Mouse (Mus musculus) embryonic facial prominence, embryonic 12.5 days (tissue): ENCODE data around the gene Tcl1b1. TPM values are rescaled to one million over a fixed set of nuclear protein-coding genes. Genes with fewer than 3 reads are reported as not detected.
"Not testable (repeated sequence)": the region's sequence is repeated elsewhere in the genome, so short reads cannot be mapped to it uniquely, and the experiment has no call there.

ENCODE experiments used
- ATAC-seq: fragments of 200-750 bp; cut with Nextera tagmentation; 2 replicates; pipeline ENCODE4 v1.8.0; 2017; ENCODE audit not compliant: insufficient number of reproducible peaks, insufficient read depth, low FRiP score, low TSS enrichment
- H3K27ac ChIP-seq: fragments of 300-500 bp; sonication (generic); 2 replicates; pipeline ENCODE4 v1.5.1; 2016; ENCODE audit warnings: mild to moderate bottlenecking
- H3K27me3 ChIP-seq: fragments of 300-500 bp; sonication (generic); 2 replicates; pipeline ENCODE4 v1.6.1; 2016; ENCODE audit warnings: mild to moderate bottlenecking, moderate library complexity
- H3K36me3 ChIP-seq: fragments of 300-500 bp; sonication (generic); 2 replicates; pipeline ENCODE4 v1.6.1; 2016; ENCODE audit warnings: mild to moderate bottlenecking
- H3K4me1 ChIP-seq: fragments of 300-500 bp; sonication (generic); 2 replicates; pipeline ENCODE4 v1.6.1; 2016
- H3K4me2 ChIP-seq: fragments of 300-500 bp; sonication (generic); replicated peaks from 2 replicates; pipeline ENCODE4 v1.6.1; 2016; ENCODE audit warnings: mild to moderate bottlenecking, moderate library complexity
- H3K4me3 ChIP-seq: fragments of 300-500 bp; sonication (generic); 2 replicates; pipeline ENCODE4 v1.5.1; 2016; ENCODE audit warnings: mild to moderate bottlenecking
- H3K9ac ChIP-seq: fragments of 300-500 bp; sonication (generic); 2 replicates; pipeline ENCODE4 v1.6.1; 2016; ENCODE audit warnings: mild to moderate bottlenecking, moderate library complexity
- H3K9me3 ChIP-seq: fragments of 300-500 bp; sonication (generic); 2 replicates; pipeline ENCODE4 v1.6.1; 2016; ENCODE audit warnings: mild to moderate bottlenecking, moderate library complexity
- WGBS: fragments of 180-500 bp; shearing (Covaris S2); methylation state at CpG from one replicate; pipeline ENCODE4 v1.1.7; 2016; 5-methylcytosine and 5-hydroxymethylcytosine counted together
- polyA plus RNA-seq: library from polyadenylated mRNA; unstranded; fragments of >200 nt; fragmentation: Nextera tagmentation; extraction: Ambion mirVana; gene quantifications from 2 replicates; pipeline ENCODE4 v1.2.1, GENCODE M21; 2016

Gene Tcl1b1
- not detected in 2 replicates for polyA plus RNA-seq

GRCm38 (mm10) chr12:105159390-105159789 lies at the start of gene Tcl1b1:
Tcl1b1 (plus strand) TSS chr12:105159690.
- Histone ChIP-seq H3K27ac (no peak within 1 kb of the TSS), H3K4me3 (no peak within 1 kb of the TSS), H3K4me1 (no peaks in the 10 kb centered on the region), H3K9me3 (no peaks in the 10 kb centered on the region), H3K27me3 (no peaks in the 10 kb centered on the region), H3K36me3 (no peaks in the 10 kb centered on the region), H3K4me2 (no peak within 1 kb of the TSS), H3K9ac (no peak within 1 kb of the TSS)
- ATAC-seq: no peak
- WGBS: 75% methylated on average over 4 of the region's 4 CpGs

GRCm38 (mm10) chr12:105109812-105110211 lies 49.7 kb upstream of the Tcl1b1 start:
- no peaks in the 10 kb centered on the region for H3K36me3 ChIP-seq
- no peak overlapping the region for H3K4me2 ChIP-seq
- ATAC-seq: no peak
- 48% methylated on average over 4 of the region's 4 CpGs for WGBS
- peaks cover 19% of the 10 kb centered on the region for H3K4me1 ChIP-seq
- H3K9me3 ChIP-seq: no peaks in the 10 kb centered on the region
- H3K27me3 ChIP-seq: no peaks in the 10 kb centered on the region
- H3K4me3 ChIP-seq: no peak overlapping the region
- no peak overlapping the region for H3K27ac ChIP-seq
- H3K9ac ChIP-seq: no peak overlapping the region

GRCm38 (mm10) chr12:105112321-105112988 lies 47.0 kb upstream of the Tcl1b1 start:
- Histone ChIP-seq H3K4me2 (no peak overlapping the region), H3K27ac (no peak overlapping the region), H3K4me3 (no peak overlapping the region), H3K9me3 (no peaks in the 10 kb centered on the region), H3K9ac (no peak overlapping the region), H3K4me1 (peaks cover 19% of the 10 kb centered on the region), H3K27me3 (no peaks in the 10 kb centered on the region), H3K36me3 (no peaks in the 10 kb centered on the region)
- WGBS: 33% methylated on average over 13 of the region's 13 CpGs
- no peak for ATAC-seq

- no peaks in the 10 kb centered on the region for H3K27me3 ChIP-seq
- H3K4me2 ChIP-seq: no peak overlapping the region
- 97% methylated on average over 1 of the region's 1 CpGs for WGBS
- peaks cover 10% of the 10 kb centered on the region; the same call in 1 of the 2 replicates for H3K4me1 ChIP-seq
- H3K36me3 ChIP-seq: no peaks in the 10 kb centered on the region
- no peak overlapping the region for H3K27ac ChIP-seq
- H3K9me3 ChIP-seq: no peaks in the 10 kb centered on the region
- H3K9ac ChIP-seq: no peak overlapping the region
- no peak overlapping the region for H3K4me3 ChIP-seq
- no peak for ATAC-seq
Observed at GRCm38 (mm10) chr12:105116648-105117047, 42.8 kb upstream of the Tcl1b1 start.

DNA sequence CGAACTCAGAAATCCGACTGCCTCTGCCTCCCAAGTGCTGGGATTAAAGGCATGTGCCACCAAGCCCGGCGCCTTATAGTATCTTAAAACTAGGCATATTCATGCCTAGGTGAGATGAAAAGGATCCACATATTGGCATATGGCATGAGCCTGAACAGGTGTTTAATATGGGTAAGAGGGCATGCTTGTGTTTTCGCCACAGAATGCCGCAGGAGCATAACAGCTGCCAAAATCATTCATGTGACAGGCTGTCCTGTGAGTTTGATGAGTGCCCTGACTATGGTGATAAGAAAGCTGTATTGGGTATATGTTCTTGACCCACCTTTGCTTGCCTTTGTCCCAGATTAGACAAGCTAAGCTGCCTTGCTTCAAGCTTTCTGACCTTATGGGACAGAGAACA lies 34.1 kb upstream of the Tcl1b1 start:
- no peak for ATAC-seq
- 85% methylated on average over 6 of the region's 6 CpGs for WGBS
- Histone ChIP-seq H3K4me1 (no peaks in the 10 kb centered on the region), H3K4me3 (no peak overlapping the region), H3K36me3 (no peaks in the 10 kb centered on the region), H3K27ac (no peak overlapping the region), H3K27me3 (no peaks in the 10 kb centered on the region), H3K4me2 (no peak overlapping the region), H3K9me3 (no peaks in the 10 kb centered on the region), H3K9ac (no peak overlapping the region)

DNA sequence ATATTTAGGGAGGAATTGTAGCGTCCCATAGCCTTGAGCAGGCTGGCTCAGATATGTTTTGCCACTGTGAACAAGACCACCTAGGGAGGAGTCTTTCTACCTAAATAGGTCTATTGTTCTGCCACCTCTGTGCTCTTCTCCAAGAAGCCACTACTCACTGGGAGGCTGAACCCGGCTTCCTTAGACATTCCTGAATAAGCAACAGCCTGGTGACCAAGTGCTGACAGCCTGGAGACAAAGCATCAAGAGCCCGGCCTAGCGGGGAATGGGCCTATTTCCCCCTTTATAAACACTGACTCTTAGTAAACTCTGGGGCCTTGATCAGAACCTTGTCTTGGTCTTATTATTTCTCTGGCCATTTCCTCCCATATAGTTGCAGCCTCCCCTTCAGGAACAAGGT lies 33.0 kb upstream of the Tcl1b1 start:
- Histone ChIP-seq H3K4me1 (no peaks in the 10 kb centered on the region), H3K4me2 (no peak overlapping the region), H3K9ac (no peak overlapping the region), H3K4me3 (no peak overlapping the region), H3K9me3 (no peaks in the 10 kb centered on the region), H3K27ac (no peak overlapping the region), H3K36me3 (no peaks in the 10 kb centered on the region), H3K27me3 (no peaks in the 10 kb centered on the region)
- ATAC-seq: no peak
- 38% methylated on average over 4 of the region's 4 CpGs for whole genome bisulfite sequencing

- no peaks in the 10 kb centered on the region for H3K36me3 ChIP-seq
- WGBS: 76% methylated on average over 2 of the region's 2 CpGs
- no peaks in the 10 kb centered on the region for H3K27me3 ChIP-seq
- H3K4me1 ChIP-seq: no peaks in the 10 kb centered on the region
- H3K4me2 ChIP-seq: no peak overlapping the region
- no peaks in the 10 kb centered on the region for H3K9me3 ChIP-seq
- no peak for ATAC-seq
- no peak overlapping the region for H3K4me3 ChIP-seq
- H3K9ac ChIP-seq: no peak overlapping the region
- H3K27ac ChIP-seq: no peak overlapping the region
Observed at GRCm38 (mm10) chr12:105127607-105128006, 31.9 kb upstream of the Tcl1b1 start.

GRCm38 (mm10) chr12:105129494-105130205 lies 29.8 kb upstream of the Tcl1b1 start:
- H3K4me1 ChIP-seq, H3K4me3 ChIP-seq, H3K9me3 ChIP-seq, H3K27me3 ChIP-seq, ATAC-seq, H3K36me3 ChIP-seq, H3K9ac ChIP-seq, H3K27ac ChIP-seq, H3K4me2 ChIP-seq: not testable (repeated sequence)
- WGBS: 55% methylated on average over 3 of the region's 3 CpGs

GRCm38 (mm10) chr12:105134167-105134566 lies 25.3 kb upstream of the Tcl1b1 start:
- not testable (repeated sequence) for H3K27me3 ChIP-seq, ATAC-seq, H3K4me1 ChIP-seq, H3K9ac ChIP-seq, H3K4me3 ChIP-seq, H3K9me3 ChIP-seq, H3K4me2 ChIP-seq, H3K27ac ChIP-seq, H3K36me3 ChIP-seq
- WGBS: 67% methylated on average over 2 of the region's 2 CpGs

- H3K27me3 ChIP-seq, H3K4me2 ChIP-seq, H3K36me3 ChIP-seq, H3K4me3 ChIP-seq, H3K27ac ChIP-seq, H3K4me1 ChIP-seq, ATAC-seq, H3K9me3 ChIP-seq, H3K9ac ChIP-seq: not testable (repeated sequence)
- 89% methylated on average over 4 of the region's 4 CpGs for WGBS
Observed at GRCm38 (mm10) chr12:105134826-105135225, 24.7 kb upstream of the Tcl1b1 start.

- not testable (repeated sequence) for H3K27ac ChIP-seq
Observed at GRCm38 (mm10) chr12:105137729-105138128, 21.8 kb upstream of the Tcl1b1 start.

DNA sequence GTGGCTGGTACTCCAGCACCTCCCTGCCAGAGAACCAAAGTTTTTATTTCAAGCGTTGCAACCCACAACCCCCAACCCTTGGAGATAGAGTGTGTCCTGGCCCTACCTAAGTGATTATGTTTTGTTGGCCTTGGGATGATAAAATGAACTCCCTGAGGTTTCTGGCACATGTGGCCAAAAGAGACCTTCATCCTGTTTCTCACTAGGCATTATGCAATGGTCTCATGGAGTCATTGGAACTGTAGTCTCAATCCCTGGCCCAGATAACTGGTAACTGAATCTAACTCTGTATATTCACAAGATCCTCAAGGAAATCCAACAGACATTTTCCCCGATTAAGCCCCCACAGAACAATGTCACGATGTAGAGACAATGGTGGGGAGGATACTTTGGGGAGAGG lies 16.4 kb upstream of the Tcl1b1 start:
- no peak for ATAC-seq
- H3K27ac ChIP-seq: no peak overlapping the region
- no peak overlapping the region for H3K4me3 ChIP-seq
- no peaks in the 10 kb centered on the region for H3K4me1 ChIP-seq
- H3K9me3 ChIP-seq: no peaks in the 10 kb centered on the region
- H3K9ac ChIP-seq: no peak overlapping the region
- H3K4me2 ChIP-seq: no peak overlapping the region
- H3K27me3 ChIP-seq: no peaks in the 10 kb centered on the region
- H3K36me3 ChIP-seq: no peaks in the 10 kb centered on the region
- 89% methylated on average over 3 of the region's 3 CpGs for WGBS

More at GRCm38 (mm10) chr12:105137729-105138128, 21.8 kb upstream of the Tcl1b1 start:
- not testable (repeated sequence) for ATAC-seq, H3K4me3 ChIP-seq, H3K9ac ChIP-seq, H3K36me3 ChIP-seq, H3K27me3 ChIP-seq, H3K4me1 ChIP-seq, H3K4me2 ChIP-seq, H3K9me3 ChIP-seq
- 76% methylated on average over 1 of the region's 1 CpGs for WGBS
